Mouse (Mus musculus) bone marrow macrophage, adult 2 months (primary cell): ENCODE data around the gene Tenm3. TPM values are rescaled to one million over a fixed set of nuclear protein-coding genes. Genes with fewer than 3 reads are reported as not detected.

Experiments used
- H3K27ac ChIP-seq: 2 replicates; pipeline ENCODE4 v1.5.1; 2012; ENCODE audit warnings: low read depth, low read length; ENCODE audit not compliant: insufficient read depth
- H3K4me1 ChIP-seq: 2 replicates; pipeline ENCODE4 v1.6.1; 2012; ENCODE audit warnings: low read length; ENCODE audit not compliant: control insufficient read depth, insufficient read depth
- H3K4me3 ChIP-seq: 2 replicates; pipeline ENCODE4 v1.5.1; 2012; ENCODE audit warnings: mild to moderate bottlenecking, low read length, moderate library complexity; ENCODE audit not compliant: insufficient read depth
- CTCF ChIP-seq: IDR thresholded peaks from 2 replicates; pipeline ENCODE4 v1.5.1; 2012; ENCODE audit warnings: low read depth, mild to moderate bottlenecking, low read length, moderate library complexity
- POLR2A ChIP-seq: IDR thresholded peaks from 2 replicates; pipeline ENCODE4 v1.6.1; 2012; ENCODE audit warnings: mild to moderate bottlenecking, low read depth, low read length, borderline replicate concordance
- polyA plus RNA-seq: library from polyadenylated mRNA; stranded (reverse); fragments of >200 nt; gene quantifications from 2 replicates; pipeline ENCODE4 v1.2.4, GENCODE M21; 2012; ENCODE audit not compliant: missing spikeins, insufficient read depth, insufficient read length

Tenm3 gene
- polyA plus RNA-seq, 1 experiment = not detected

- H3K27ac ChIP-seq = no peak overlapping the region
- H3K4me3 ChIP-seq = no peak overlapping the region
- no peaks in the 10 kb centered on the region for H3K4me1 ChIP-seq
- no peak for TF ChIP-seq CTCF
- TF ChIP-seq POLR2A = no peak
Measured at GRCm38 (mm10) chr8:48544840-48545239, 298.9 kb downstream of the Tenm3 start.

- TF ChIP-seq CTCF (no peak), POLR2A (no peak)
- Histone ChIP-seq H3K4me3 (no peak overlapping the region), H3K4me1 (no peaks in the 10 kb centered on the region), H3K27ac (no peak overlapping the region)
Measured at GRCm38 (mm10) chr8:48542141-48542540, 301.6 kb downstream of the Tenm3 start.

- H3K4me3 ChIP-seq = no peak overlapping the region
- no peak overlapping the region for H3K27ac ChIP-seq
- H3K4me1 ChIP-seq = no peaks in the 10 kb centered on the region
- no peak for TF ChIP-seq CTCF
- TF ChIP-seq POLR2A = no peak
Measured at GRCm38 (mm10) chr8:48540894-48541293, 302.9 kb downstream of the Tenm3 start.

- no peak overlapping the region for H3K27ac ChIP-seq
Measured at GRCm38 (mm10) chr8:48535833-48536232, 307.9 kb downstream of the Tenm3 start.

GRCm38 (mm10) chr8:48531795-48532194 lies 312.0 kb downstream of the Tenm3 start:
- H3K4me1 ChIP-seq = no peaks in the 10 kb centered on the region
- H3K4me3 ChIP-seq = no peak overlapping the region
- no peak for TF ChIP-seq POLR2A
- no peak for TF ChIP-seq CTCF
- H3K27ac ChIP-seq = no peak overlapping the region

More at GRCm38 (mm10) chr8:48535833-48536232, 307.9 kb downstream of the Tenm3 start:
- TF ChIP-seq CTCF (no peak), POLR2A (no peak)
- H3K4me1 ChIP-seq = no peaks in the 10 kb centered on the region
- no peak overlapping the region for H3K4me3 ChIP-seq

- no peak overlapping the region for H3K27ac ChIP-seq
- H3K4me1 ChIP-seq = no peaks in the 10 kb centered on the region
- no peak for TF ChIP-seq POLR2A
- TF ChIP-seq CTCF = no peak
- H3K4me3 ChIP-seq = no peak overlapping the region
Measured at GRCm38 (mm10) chr8:48530916-48531570, 312.7 kb downstream of the Tenm3 start.

GRCm38 (mm10) chr8:48527418-48527817 lies 316.3 kb downstream of the Tenm3 start:
- H3K27ac ChIP-seq = no peak overlapping the region
- H3K4me3 ChIP-seq = no peak overlapping the region
- H3K4me1 ChIP-seq = no peaks in the 10 kb centered on the region
- no peak for TF ChIP-seq CTCF
- no peak for TF ChIP-seq POLR2A

GRCm38 (mm10) chr8:48522536-48523123 lies 321.1 kb downstream of the Tenm3 start:
- TF ChIP-seq POLR2A (no peak), CTCF (no peak)
- Histone ChIP-seq H3K27ac (no peak overlapping the region), H3K4me1 (no peaks in the 10 kb centered on the region), H3K4me3 (no peak overlapping the region)

GRCm38 (mm10) chr8:48522004-48522403 lies 321.7 kb downstream of the Tenm3 start:
- TF ChIP-seq CTCF (no peak), POLR2A (no peak)
- no peak overlapping the region for H3K4me3 ChIP-seq
- H3K4me1 ChIP-seq = no peaks in the 10 kb centered on the region
- no peak overlapping the region for H3K27ac ChIP-seq

GRCm38 (mm10) chr8:48517431-48517830 lies 326.3 kb downstream of the Tenm3 start:
- H3K4me3 ChIP-seq = no peak overlapping the region
- H3K4me1 ChIP-seq = no peaks in the 10 kb centered on the region
- TF ChIP-seq POLR2A (no peak), CTCF (no peak)
- H3K27ac ChIP-seq = no peak overlapping the region
